Mouse (Mus musculus): ENCODE results near the gene Corin. TPM values are rescaled to one million over a fixed set of nuclear protein-coding genes. Genes with fewer than 3 reads are reported as not detected.

Gene Corin
- total and polyA plus RNA-seq, 2 experiments from 2014 or later, result 36.8 to 102 TPM

GRCm38 (mm10) chr5:72443007-72443406 is 61.3 kb downstream of the Corin start:
- no peak overlapping the region for H3K4me2 ChIP-seq (ENCODE audit: low read depth, low read length)
- WGBS, result 50% methylated on average over 4 of the region's 4 CpGs
- no peaks in the 10 kb centered on the region for H3K27me3 ChIP-seq (ENCODE audit: control insufficient read depth, insufficient read depth, low read length)
- no peak overlapping the region for H3K9ac ChIP-seq (replicated peaks; ENCODE audit: low read depth, low read length)
- no peak for TF ChIP-seq CTCF (IDR thresholded peaks at IDR 0.05; ENCODE audit: low read depth)
- H3K36me3 ChIP-seq (replicated peaks; ENCODE audit: control insufficient read depth, insufficient read depth, low read length), result no peaks in the 10 kb centered on the region
- ATAC-seq (ENCODE audit: insufficient read depth, low read depth), result peak; percentile 64
- H3K4me1 ChIP-seq (ENCODE audit: control insufficient read depth, insufficient read depth), result peaks cover 18% of the 10 kb centered on the region; the same call in 1 of the 2 replicates
- no peak for DNase-seq (ENCODE audit: low spot score)
- H3K4me3 ChIP-seq (ENCODE audit: low read depth, low read length), result no peak overlapping the region
- H3K9me3 ChIP-seq (replicated peaks; ENCODE audit: control insufficient read depth, low read length), result no peaks in the 10 kb centered on the region
- H3K27ac ChIP-seq (ENCODE audit: low read depth), result peak overlapping the region; percentile 80

- TF ChIP-seq EP300 (IDR thresholded peaks at IDR 0.05; ENCODE audit: low read depth) (no peak), CTCF (IDR thresholded peaks at IDR 0.05; ENCODE audit: low read depth) (no peak)
- no peak for DNase-seq (ENCODE audit: low spot score)
- no peak overlapping the region for H3K27ac ChIP-seq (ENCODE audit: low read depth)
- H3K4me1 ChIP-seq (ENCODE audit: control insufficient read depth, insufficient read depth), result peaks cover 14% of the 10 kb centered on the region; the same call in 1 of the 2 replicates
- no peaks in the 10 kb centered on the region for H3K27me3 ChIP-seq (ENCODE audit: control insufficient read depth, insufficient read depth, low read length)
- no peak for ATAC-seq (ENCODE audit: insufficient read depth, low read depth)
- no peak overlapping the region for H3K9ac ChIP-seq (replicated peaks; ENCODE audit: low read depth, low read length)
- no peaks in the 10 kb centered on the region for H3K36me3 ChIP-seq (replicated peaks; ENCODE audit: control insufficient read depth, insufficient read depth, low read length)
- no peak overlapping the region for H3K4me2 ChIP-seq (ENCODE audit: low read depth, low read length)
- no peaks in the 10 kb centered on the region for H3K9me3 ChIP-seq (replicated peaks; ENCODE audit: control insufficient read depth, low read length)
- no peak overlapping the region for H3K4me3 ChIP-seq (ENCODE audit: low read depth, low read length)
- WGBS, result 55% methylated on average over 10 of the region's 10 CpGs
Observed at GRCm38 (mm10) chr5:72441181-72441580, 63.1 kb downstream of the Corin start.

GRCm38 (mm10) chr5:72435085-72435484 is 69.2 kb downstream of the Corin start:
- ATAC-seq (ENCODE audit: insufficient read depth, low read depth), result peak; percentile 67
- H3K4me3 ChIP-seq (ENCODE audit: low read depth, low read length), result no peak overlapping the region
- no peaks in the 10 kb centered on the region for H3K9me3 ChIP-seq (replicated peaks; ENCODE audit: control insufficient read depth, low read length)
- peak overlapping the region; percentile 57; the same call in 1 of the 2 replicates for H3K27ac ChIP-seq (ENCODE audit: low read depth)
- no peak overlapping the region for H3K4me2 ChIP-seq (ENCODE audit: low read depth, low read length)
- peaks cover 8% of the 10 kb centered on the region; the same call in 1 of the 2 replicates for H3K4me1 ChIP-seq (ENCODE audit: control insufficient read depth, insufficient read depth)
- H3K36me3 ChIP-seq (replicated peaks; ENCODE audit: control insufficient read depth, insufficient read depth, low read length), result peaks cover 15% of the 10 kb centered on the region; the same call in 1 of the 2 replicates
- H3K27me3 ChIP-seq (ENCODE audit: control insufficient read depth, insufficient read depth, low read length), result no peaks in the 10 kb centered on the region
- 24% methylated on average over 11 of the region's 11 CpGs for WGBS
- H3K9ac ChIP-seq (replicated peaks; ENCODE audit: low read depth, low read length), result no peak overlapping the region
- DNase-seq (ENCODE audit: low spot score), result no peak
- TF ChIP-seq CTCF (IDR thresholded peaks at IDR 0.05; ENCODE audit: low read depth), result no peak
- TF ChIP-seq EP300 (IDR thresholded peaks at IDR 0.05; ENCODE audit: low read depth), result peak; percentile 87

- H3K4me1 ChIP-seq (ENCODE audit: control insufficient read depth, insufficient read depth), result peaks cover 8% of the 10 kb centered on the region; the same call in 1 of the 2 replicates
- ATAC-seq (ENCODE audit: insufficient read depth, low read depth), result no peak
- H3K9ac ChIP-seq (replicated peaks; ENCODE audit: low read depth, low read length), result no peak overlapping the region
- no peak overlapping the region for H3K4me2 ChIP-seq (ENCODE audit: low read depth, low read length)
- no peaks in the 10 kb centered on the region for H3K27me3 ChIP-seq (ENCODE audit: control insufficient read depth, insufficient read depth, low read length)
- 40% methylated on average over 3 of the region's 3 CpGs for WGBS
- DNase-seq (ENCODE audit: low spot score), result no peak
- peaks cover 21% of the 10 kb centered on the region; the same call in 1 of the 2 replicates for H3K36me3 ChIP-seq (replicated peaks; ENCODE audit: control insufficient read depth, insufficient read depth, low read length)
- no peak overlapping the region for H3K27ac ChIP-seq (ENCODE audit: low read depth)
- no peaks in the 10 kb centered on the region for H3K9me3 ChIP-seq (replicated peaks; ENCODE audit: control insufficient read depth, low read length)
- no peak for TF ChIP-seq EP300 (IDR thresholded peaks at IDR 0.05; ENCODE audit: low read depth)
- TF ChIP-seq CTCF (IDR thresholded peaks at IDR 0.05; ENCODE audit: low read depth), result no peak
- no peak overlapping the region for H3K4me3 ChIP-seq (ENCODE audit: low read depth, low read length)
Observed at GRCm38 (mm10) chr5:72431856-72432255, 72.4 kb downstream of the Corin start.

GRCm38 (mm10) chr5:72427556-72427955 is 76.7 kb downstream of the Corin start:
- 77% methylated on average over 4 of the region's 4 CpGs for WGBS
- Histone ChIP-seq H3K27me3 (ENCODE audit: control insufficient read depth, insufficient read depth, low read length) (no peaks in the 10 kb centered on the region), H3K27ac (ENCODE audit: low read depth) (peak overlapping the region; percentile 36), H3K9me3 (replicated peaks; ENCODE audit: control insufficient read depth, low read length) (no peaks in the 10 kb centered on the region), H3K36me3 (replicated peaks; ENCODE audit: control insufficient read depth, insufficient read depth, low read length) (0 out of 2 replicates have a peak, but pooled peaks cover 8% of the 10 kb centered on the region), H3K9ac (replicated peaks; ENCODE audit: low read depth, low read length) (no peak overlapping the region), H3K4me3 (ENCODE audit: low read depth, low read length) (no peak overlapping the region), H3K4me2 (ENCODE audit: low read depth, low read length) (no peak overlapping the region), H3K4me1 (ENCODE audit: control insufficient read depth, insufficient read depth) (peaks cover 8% of the 10 kb centered on the region; the same call in 1 of the 2 replicates)
- DNase-seq (ENCODE audit: low spot score) (no peak), ATAC-seq (ENCODE audit: insufficient read depth, low read depth) (no peak)
- no peak for TF ChIP-seq EP300 (IDR thresholded peaks at IDR 0.05; ENCODE audit: low read depth)
- no peak for TF ChIP-seq CTCF (IDR thresholded peaks at IDR 0.05; ENCODE audit: low read depth)

All from heart, postnatal 0 days (tissue).